Mouse (Mus musculus): ENCODE data around the gene Npl. TPM values are rescaled to one million over a fixed set of nuclear protein-coding genes. Genes with fewer than 3 reads are reported as not detected.

Gene Npl
- total and polyA plus RNA-seq, 3 experiments: 7.2 to 376 (median 111) TPM

DNA sequence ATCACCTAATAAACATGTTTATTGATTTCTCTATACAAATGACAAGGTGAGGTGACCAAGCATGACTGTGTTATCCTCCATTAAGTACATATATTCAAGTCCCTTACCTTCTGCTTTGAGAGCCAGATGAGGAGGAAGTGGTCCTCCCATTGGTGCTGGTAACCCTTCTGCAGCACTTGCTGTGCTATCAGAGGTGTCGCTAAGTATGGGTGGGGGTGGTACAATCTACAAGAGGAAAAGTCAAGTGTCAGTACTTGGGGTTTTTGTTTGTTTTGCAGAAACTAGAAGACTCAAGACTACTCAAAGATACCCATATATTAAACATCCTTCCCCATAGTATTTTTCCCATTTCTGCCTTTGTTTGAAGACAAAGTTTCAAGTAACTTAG is 68.8 kb downstream of the Npl start:
- TF ChIP-seq GATA2 (IDR thresholded peaks at IDR 0.05; ENCODE audit: borderline replicate concordance, low read depth, low read length): no peak
- no peak for TF ChIP-seq CTCF (IDR thresholded peaks at IDR 0.05; ENCODE audit: low read depth, low read length)
- TF ChIP-seq TAL1 (conservative IDR thresholded peaks at IDR 0.05; ENCODE audit: low read depth, low read length): no peak
- no peak for TF ChIP-seq GATA1 (IDR thresholded peaks at IDR 0.05; ENCODE audit: borderline replicate concordance, low read length)
- TF ChIP-seq POLR2AphosphoS5 (IDR thresholded peaks at IDR 0.05; ENCODE audit: insufficient replicate concordance, low read depth, low read length): no peak
- Histone ChIP-seq H3K4me3 (ENCODE audit: low read depth, low read length) (no peak overlapping the region), H3K9me3 (replicated peaks) (no peaks in the 10 kb centered on the region), H3K27me3 (ENCODE audit: insufficient read depth, low read length) (no peaks in the 10 kb centered on the region), H3K4me1 (ENCODE audit: insufficient read depth, low read depth, low read length) (peaks cover 40% of the 10 kb centered on the region), H3K36me3 (replicated peaks) (peaks cover 74% of the 10 kb centered on the region)
- no peak for ATAC-seq (ENCODE audit: extremely low read depth, insufficient number of reproducible peaks, low FRiP score, poor library complexity, severe bottlenecking)
- no peak for DNase-seq (ENCODE audit: low spot score)

DNA sequence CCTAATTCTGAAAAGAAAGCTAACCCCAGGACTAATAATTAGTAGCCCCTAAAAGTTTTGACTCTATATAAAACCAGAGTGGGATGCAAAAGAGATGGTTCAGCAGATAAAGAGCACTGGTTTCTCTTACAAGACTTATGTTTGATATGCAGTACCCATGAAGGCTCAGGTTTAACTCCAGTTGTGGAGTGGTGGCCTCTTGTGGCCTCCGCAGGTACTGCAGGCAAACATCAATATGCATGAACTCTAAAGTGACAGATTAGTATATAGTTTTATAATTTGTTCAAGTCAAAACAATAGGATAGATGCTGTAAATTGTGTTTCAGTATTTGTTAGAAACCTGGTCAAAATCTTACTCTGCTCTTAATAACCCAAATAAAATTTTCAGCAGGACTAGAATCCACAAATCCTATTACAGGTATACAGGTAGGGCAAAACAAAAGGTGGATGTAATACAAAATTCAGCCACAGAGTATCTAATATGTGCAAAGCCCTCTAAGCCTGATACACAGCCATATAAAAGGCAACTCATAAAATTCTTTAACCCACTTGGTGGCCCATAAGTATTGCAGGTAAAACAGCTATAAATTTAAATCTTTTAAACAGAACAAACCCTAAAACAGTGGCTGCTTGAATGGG is 69.3 kb downstream of the Npl start:
- peaks cover 79% of the 10 kb centered on the region for H3K36me3 ChIP-seq (replicated peaks)
- no peak for DNase-seq (ENCODE audit: low spot score)
- no peak overlapping the region for H3K4me3 ChIP-seq (ENCODE audit: low read depth, low read length)
- TF ChIP-seq CTCF (IDR thresholded peaks at IDR 0.05; ENCODE audit: low read depth, low read length): peak; percentile 78
- TF ChIP-seq GATA2 (IDR thresholded peaks at IDR 0.05; ENCODE audit: borderline replicate concordance, low read depth, low read length): no peak
- ATAC-seq (ENCODE audit: extremely low read depth, insufficient number of reproducible peaks, low FRiP score, poor library complexity, severe bottlenecking): peak; percentile 35; the same call in 1 of the 2 replicates
- H3K9me3 ChIP-seq (replicated peaks): no peaks in the 10 kb centered on the region
- peaks cover 40% of the 10 kb centered on the region for H3K4me1 ChIP-seq (ENCODE audit: insufficient read depth, low read depth, low read length)
- no peaks in the 10 kb centered on the region for H3K27me3 ChIP-seq (ENCODE audit: insufficient read depth, low read length)

DNA sequence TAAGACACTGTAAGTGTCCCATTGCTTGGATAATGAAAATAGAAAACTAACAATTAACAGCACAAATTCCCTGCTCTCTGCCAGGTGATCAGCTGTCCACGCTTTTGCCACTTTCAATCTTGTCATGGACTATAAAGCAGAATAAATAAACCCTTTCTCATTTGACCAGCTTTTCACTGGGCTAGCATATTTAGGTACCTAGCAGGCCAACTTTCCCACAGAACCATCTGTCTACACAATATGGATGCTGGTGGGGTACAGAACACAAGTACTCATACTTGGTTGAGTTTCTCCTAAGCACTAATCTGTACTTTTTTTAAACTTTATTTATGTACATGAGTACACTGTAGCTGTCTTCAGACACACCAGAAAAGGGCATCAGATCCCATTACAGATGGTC is 70.5 kb downstream of the Npl start:
- H3K4me3 ChIP-seq (ENCODE audit: low read depth, low read length): no peak overlapping the region
- no peak for DNase-seq (ENCODE audit: low spot score)

DNA sequence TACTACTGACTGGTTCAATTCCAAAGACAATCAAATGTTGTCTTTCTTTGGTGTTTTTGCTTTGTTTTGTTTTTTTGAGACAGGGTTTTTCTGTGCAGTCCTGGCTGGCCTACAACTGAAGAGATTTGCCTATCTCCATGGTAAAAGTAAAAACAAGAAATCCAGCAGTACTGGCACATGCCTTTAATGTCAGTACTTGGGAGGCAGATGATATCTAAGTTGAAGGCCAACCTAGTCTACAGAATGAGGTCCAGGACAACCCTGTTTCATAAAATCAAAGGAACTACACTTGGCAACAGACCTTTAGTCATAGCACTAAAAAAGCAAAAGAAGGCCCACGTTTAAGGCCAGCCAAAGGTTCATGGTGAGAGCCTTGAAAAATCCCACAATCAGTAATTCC is 88.0 kb downstream of the Npl start:
- DNase-seq (ENCODE audit: low spot score) (no peak), ATAC-seq (ENCODE audit: extremely low read depth, insufficient number of reproducible peaks, low FRiP score, poor library complexity, severe bottlenecking) (no peak)
- TF ChIP-seq POLR2AphosphoS5 (IDR thresholded peaks at IDR 0.05; ENCODE audit: insufficient replicate concordance, low read depth, low read length): no peak
- no peak for TF ChIP-seq GATA2 (IDR thresholded peaks at IDR 0.05; ENCODE audit: borderline replicate concordance, low read depth, low read length)
- no peak for TF ChIP-seq CTCF (IDR thresholded peaks at IDR 0.05; ENCODE audit: low read depth, low read length)
- no peak for TF ChIP-seq TAL1 (conservative IDR thresholded peaks at IDR 0.05; ENCODE audit: low read depth, low read length)
- no peak for TF ChIP-seq GATA1 (IDR thresholded peaks at IDR 0.05; ENCODE audit: borderline replicate concordance, low read length)
- Histone ChIP-seq H3K4me3 (ENCODE audit: low read depth, low read length) (no peak overlapping the region), H3K27me3 (ENCODE audit: insufficient read depth, low read length) (no peaks in the 10 kb centered on the region), H3K9me3 (replicated peaks) (no peaks in the 10 kb centered on the region), H3K4me1 (ENCODE audit: insufficient read depth, low read depth, low read length) (no peaks in the 10 kb centered on the region; the same call in 1 of the 2 replicates), H3K36me3 (replicated peaks) (peaks cover 95% of the 10 kb centered on the region)

More for the DNA sequence above, 70.5 kb downstream of the Npl start:
- H3K9me3 ChIP-seq (replicated peaks): no peaks in the 10 kb centered on the region
- H3K27me3 ChIP-seq (ENCODE audit: insufficient read depth, low read length): no peaks in the 10 kb centered on the region
- TF ChIP-seq POLR2AphosphoS5 (IDR thresholded peaks at IDR 0.05; ENCODE audit: insufficient replicate concordance, low read depth, low read length) (no peak), CTCF (IDR thresholded peaks at IDR 0.05; ENCODE audit: low read depth, low read length) (no peak)
- no peak for ATAC-seq (ENCODE audit: extremely low read depth, insufficient number of reproducible peaks, low FRiP score, poor library complexity, severe bottlenecking)
- peaks cover 28% of the 10 kb centered on the region for H3K4me1 ChIP-seq (ENCODE audit: insufficient read depth, low read depth, low read length)
- H3K36me3 ChIP-seq (replicated peaks): peaks cover 89% of the 10 kb centered on the region

DNA sequence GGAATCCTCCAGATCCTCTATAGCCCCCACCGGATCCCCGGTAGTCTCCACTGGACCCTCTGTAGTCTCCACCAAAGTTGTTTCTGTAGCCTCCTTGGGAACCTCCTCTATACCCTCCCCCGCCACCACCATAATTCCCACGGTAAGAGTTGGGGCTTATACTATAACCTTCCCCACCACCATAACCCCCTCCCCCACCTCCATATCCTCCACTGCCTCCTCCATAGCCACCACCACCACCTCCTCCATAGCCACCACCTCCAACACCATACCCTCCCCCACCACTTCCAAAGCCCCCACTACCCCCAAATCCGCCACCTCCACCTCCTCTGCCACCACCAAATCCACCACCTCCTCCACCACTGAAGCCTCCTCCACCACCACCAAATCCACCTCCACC is 93.7 kb downstream of the Npl start:
- TF ChIP-seq TAL1 (conservative IDR thresholded peaks at IDR 0.05; ENCODE audit: low read depth, low read length) (no peak), POLR2AphosphoS5 (IDR thresholded peaks at IDR 0.05; ENCODE audit: insufficient replicate concordance, low read depth, low read length) (no peak), CTCF (IDR thresholded peaks at IDR 0.05; ENCODE audit: low read depth, low read length) (no peak), GATA2 (IDR thresholded peaks at IDR 0.05; ENCODE audit: borderline replicate concordance, low read depth, low read length) (no peak), GATA1 (IDR thresholded peaks at IDR 0.05; ENCODE audit: borderline replicate concordance, low read length) (no peak)
- Histone ChIP-seq H3K27me3 (ENCODE audit: insufficient read depth, low read length) (no peaks in the 10 kb centered on the region), H3K4me1 (ENCODE audit: insufficient read depth, low read depth, low read length) (peaks cover 5% of the 10 kb centered on the region; the same call in 1 of the 2 replicates), H3K36me3 (replicated peaks) (peaks cover 95% of the 10 kb centered on the region), H3K9me3 (replicated peaks) (no peaks in the 10 kb centered on the region), H3K4me3 (ENCODE audit: low read depth, low read length) (no peak overlapping the region)
- no peak for DNase-seq (ENCODE audit: low spot score)
- ATAC-seq (ENCODE audit: extremely low read depth, insufficient number of reproducible peaks, low FRiP score, poor library complexity, severe bottlenecking): no peak

DNA sequence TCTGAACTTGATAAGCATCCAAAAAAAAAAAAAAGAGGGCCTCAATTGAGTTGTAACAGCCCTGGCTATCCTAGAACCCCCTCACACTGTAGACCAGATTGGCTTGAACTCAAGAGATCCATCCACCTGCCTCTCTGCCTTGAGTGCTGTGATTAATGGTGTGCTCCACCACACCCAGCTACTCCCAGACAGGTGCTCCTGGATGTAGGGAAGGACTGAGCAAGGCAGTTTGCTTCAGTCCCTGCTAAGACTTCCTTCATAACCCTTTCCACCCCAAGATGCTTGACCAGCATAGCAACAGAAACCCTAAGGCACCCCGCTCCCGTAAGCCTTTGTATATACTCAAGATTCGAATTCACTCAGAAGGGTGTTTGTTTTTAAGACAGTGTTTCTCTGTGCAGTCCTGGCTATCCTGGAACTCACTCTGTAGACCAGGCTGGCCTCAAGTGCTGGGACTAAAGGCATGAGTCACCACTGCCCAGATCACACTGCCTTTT is 96.7 kb downstream of the Npl start:
- Histone ChIP-seq H3K27me3 (ENCODE audit: insufficient read depth, low read length) (no peaks in the 10 kb centered on the region), H3K4me3 (ENCODE audit: low read depth, low read length) (no peak overlapping the region), H3K36me3 (replicated peaks) (peaks cover 91% of the 10 kb centered on the region), H3K4me1 (ENCODE audit: insufficient read depth, low read depth, low read length) (peaks cover 5% of the 10 kb centered on the region; the same call in 1 of the 2 replicates), H3K9me3 (replicated peaks) (no peaks in the 10 kb centered on the region)
- DNase-seq (ENCODE audit: low spot score) (no peak), ATAC-seq (ENCODE audit: extremely low read depth, insufficient number of reproducible peaks, low FRiP score, poor library complexity, severe bottlenecking) (no peak)
- TF ChIP-seq POLR2AphosphoS5 (IDR thresholded peaks at IDR 0.05; ENCODE audit: insufficient replicate concordance, low read depth, low read length) (no peak; the same call in 1 of the 2 replicates), GATA2 (IDR thresholded peaks at IDR 0.05; ENCODE audit: borderline replicate concordance, low read depth, low read length) (no peak), CTCF (IDR thresholded peaks at IDR 0.05; ENCODE audit: low read depth, low read length) (no peak), TAL1 (conservative IDR thresholded peaks at IDR 0.05; ENCODE audit: low read depth, low read length) (no peak), GATA1 (IDR thresholded peaks at IDR 0.05; ENCODE audit: borderline replicate concordance, low read length) (no peak)

Other genes starting within 250 kb of the Npl start
- 81.0 and 90.6 TPM in 2 replicates for gene Lamc1, start 217.3 kb downstream of the Npl start, total RNA-seq (2014; fragmentation: Nextera tagmentation)
- gene Lamc1, start 217.3 kb downstream of the Npl start, total RNA-seq (2017): 20.1 and 26.1 TPM in 2 replicates
- 14.0 and 19.0 TPM in 2 replicates for gene Lamc1, start 217.3 kb downstream of the Npl start, polyA plus RNA-seq (2012)
- 26.2 and 36.0 TPM in 2 replicates for gene Shcbp1l, start 124.9 kb downstream of the Npl start, total RNA-seq (2014; fragmentation: Nextera tagmentation)
- gene Shcbp1l, start 124.9 kb downstream of the Npl start, total RNA-seq (2017): 7.7 and 9.1 TPM in 2 replicates
- gene Shcbp1l, start 124.9 kb downstream of the Npl start, polyA plus RNA-seq (2012): 5.0 and 5.6 TPM in 2 replicates
- gene Dhx9, start 62.4 kb downstream of the Npl start, total RNA-seq (2014; fragmentation: Nextera tagmentation): 259 and 263 TPM in 2 replicates
- gene Dhx9, start 62.4 kb downstream of the Npl start, total RNA-seq (2017): 143 and 170 TPM in 2 replicates
- gene Dhx9, start 62.4 kb downstream of the Npl start, polyA plus RNA-seq (2012): 24.4 and 42.7 TPM in 2 replicates
- not detected in 2 replicates for gene Rgs8, start 103.0 kb upstream of the Npl start, total RNA-seq (2014; fragmentation: Nextera tagmentation)
- 0.12 and 0.16 TPM in 2 replicates for gene Rgs8, start 103.0 kb upstream of the Npl start, total RNA-seq (2017)
- 0.01 TPM in 1 of 2 replicates, not detected in the other for gene Rgs8, start 103.0 kb upstream of the Npl start, polyA plus RNA-seq (2012)
- gene Rgs16, start 190.3 kb upstream of the Npl start, total RNA-seq (2014; fragmentation: Nextera tagmentation): not detected in 2 replicates
- gene Rgs16, start 190.3 kb upstream of the Npl start, total RNA-seq (2017): not detected in 2 replicates
- gene Rgs16, start 190.3 kb upstream of the Npl start, polyA plus RNA-seq (2012): not detected in 2 replicates
- gene Rnasel, start 199.4 kb upstream of the Npl start, total RNA-seq (2014; fragmentation: Nextera tagmentation): 99.4 and 144 TPM in 2 replicates
- gene Rnasel, start 199.4 kb upstream of the Npl start, total RNA-seq (2017): 113 and 118 TPM in 2 replicates
- 4.6 and 4.8 TPM in 2 replicates for gene Rnasel, start 199.4 kb upstream of the Npl start, polyA plus RNA-seq (2012)

Measured in G1E (cell line).